Mouse (Mus musculus) bone marrow macrophage, adult 2 months (primary cell): Measurements from ENCODE around the gene Bhlhe23.

ENCODE experiments used
- CTCF ChIP-seq: IDR thresholded peaks from 2 replicates; pipeline ENCODE4 v1.5.1; 2012; ENCODE audit warnings: low read depth, mild to moderate bottlenecking, low read length, moderate library complexity
- POLR2A ChIP-seq: IDR thresholded peaks from 2 replicates; pipeline ENCODE4 v1.6.1; 2012; ENCODE audit warnings: mild to moderate bottlenecking, low read depth, low read length, borderline replicate concordance

- TF ChIP-seq CTCF (no peak), POLR2A (no peak)
Measured at GRCm38 (mm10) chr2:180731036-180731435, 45.7 kb downstream of the Bhlhe23 start.
